Mouse (Mus musculus) MEL (cell line): Measurements from ENCODE around the gene Rac2. TPM values are rescaled to one million over a fixed set of nuclear protein-coding genes. Genes with fewer than 3 reads are reported as not detected.
A peak's percentile ranks its signal among the peaks of the same experiment; 100 is the strongest.

Experiments
- DNase-seq: peaks from one replicate; pipeline ENCODE4 v3.0.0; 2011; ENCODE audit warnings: low read depth, low spot score
- H3K27ac ChIP-seq: 2 replicates; pipeline ENCODE4 v1.5.1; 2012; ENCODE audit warnings: low read depth, mild to moderate bottlenecking, control low read depth, low read length, moderate library complexity; ENCODE audit not compliant: control insufficient read depth
- H3K27me3 ChIP-seq, 2 experiments: fragments of 150-350 bp in 1 of 2; sonication (generic) in 1 of 2; 2 replicates each; pipeline ENCODE4 v1.6.1; 2012; ENCODE audit warnings: low read length in 2 of 2, mild to moderate bottlenecking in 2 of 2, improper control_type of control experiment in 1 of 2, moderate library complexity in 1 of 2; ENCODE audit not compliant: insufficient read depth in 2 of 2, control insufficient read depth in 1 of 2
- H3K36me3 ChIP-seq, 2 experiments: 2 replicates each; pipeline ENCODE4 v1.6.1; 2012 to 2014; ENCODE audit warnings: low read length in 2 of 2, improper control_type of control experiment in 1 of 2, inconsistent platforms in 1 of 2, mild to moderate bottlenecking in 1 of 2; ENCODE audit not compliant: insufficient read depth in 2 of 2, control insufficient read depth in 1 of 2
- H3K4me1 ChIP-seq, 2 experiments: fragments of 150-350 bp in 1 of 2; sonication (generic) in 1 of 2; 2 replicates each; pipeline ENCODE4 v1.6.1; 2012; ENCODE audit warnings: low read length in 2 of 2, improper control_type of control experiment in 1 of 2, mild to moderate bottlenecking in 1 of 2; ENCODE audit not compliant: insufficient read depth in 2 of 2, control insufficient read depth in 1 of 2
- H3K4me3 ChIP-seq, 2 experiments: fragments of 150-350 bp in 1 of 2; sonication (generic) in 1 of 2; 2 replicates each; pipeline ENCODE4 v1.5.1; 2012; ENCODE audit warnings: low read depth in 2 of 2, low read length in 2 of 2, mild to moderate bottlenecking in 2 of 2, moderate library complexity in 2 of 2, control low read depth in 1 of 2, improper control_type of control experiment in 1 of 2; ENCODE audit not compliant: control insufficient read depth in 1 of 2, insufficient read depth in 1 of 2
- H3K79me2 ChIP-seq: 2 replicates; pipeline ENCODE4 v1.6.1; 2012; ENCODE audit warnings: mild to moderate bottlenecking, low read length, moderate library complexity; ENCODE audit not compliant: control insufficient read depth, poor library complexity, insufficient read depth
- H3K9ac ChIP-seq: 2 replicates; pipeline ENCODE4 v1.6.1; 2012; ENCODE audit warnings: low read depth, mild to moderate bottlenecking, control low read depth, low read length, moderate library complexity; ENCODE audit not compliant: control insufficient read depth, poor library complexity, severe bottlenecking
- H3K9me3 ChIP-seq: fragments of 150-350 bp; sonication (generic); replicated peaks from 2 replicates; pipeline ENCODE4 v1.6.1; 2012; ENCODE audit warnings: mild to moderate bottlenecking, low read length, improper control_type of control experiment, moderate library complexity; ENCODE audit not compliant: insufficient read depth
- BHLHE40 ChIP-seq: IDR thresholded peaks from 2 replicates; pipeline ENCODE4 v1.6.1; 2012; ENCODE audit warnings: low read depth, mild to moderate bottlenecking, inconsistent platforms, low read length, improper control_type of control experiment, borderline replicate concordance
- CHD1 ChIP-seq: IDR thresholded peaks from 2 replicates; pipeline ENCODE4 v1.6.1; 2012; ENCODE audit warnings: low read depth, mild to moderate bottlenecking, inconsistent platforms, low read length, improper control_type of control experiment
- CTCF ChIP-seq, 3 experiments: IDR thresholded peaks in 2 of 3; conservative IDR thresholded peaks in 1 of 3; 2 replicates each; pipeline ENCODE4 v1.5.1; 2011 to 2012; ENCODE audit warnings: low read length in 3 of 3, low read depth in 2 of 3, mild to moderate bottlenecking in 2 of 3, improper control_type of control experiment in 1 of 3, inconsistent platforms in 1 of 3, mixed read lengths in 1 of 3, moderate library complexity in 1 of 3; ENCODE audit not compliant: control insufficient read depth in 1 of 3, insufficient read depth in 1 of 3, poor library complexity in 1 of 3, severe bottlenecking in 1 of 3
- ELF1 ChIP-seq: IDR thresholded peaks from 2 replicates; pipeline ENCODE4 v1.6.1; 2014; ENCODE audit warnings: low read depth, mild to moderate bottlenecking, inconsistent platforms, low read length, improper control_type of control experiment, moderate library complexity
- KAT2A ChIP-seq: conservative IDR thresholded peaks from 2 replicates; pipeline ENCODE4 v1.6.1; 2012; ENCODE audit warnings: low read depth, low read length, improper control_type of control experiment, inconsistent platforms
- MAFK ChIP-seq: IDR thresholded peaks from 2 replicates; pipeline ENCODE4 v1.6.1; 2011; ENCODE audit warnings: low read depth, mild to moderate bottlenecking, low read length, improper control_type of control experiment, borderline replicate concordance
- MYB ChIP-seq: IDR thresholded peaks from 2 replicates; pipeline ENCODE4 v1.6.1; 2011; ENCODE audit warnings: mild to moderate bottlenecking, low read depth, low read length, improper control_type of control experiment
- MYC ChIP-seq: IDR thresholded peaks from 2 replicates; pipeline ENCODE4 v1.6.1; 2011; ENCODE audit warnings: low read depth, mild to moderate bottlenecking, low read length, improper control_type of control experiment, moderate library complexity
- NELFE ChIP-seq: IDR thresholded peaks from 2 replicates; pipeline ENCODE4 v1.6.1; 2011; ENCODE audit warnings: low read depth, low read length, improper control_type of control experiment
- NRF1 ChIP-seq: IDR thresholded peaks from 2 replicates; pipeline ENCODE4 v1.6.1; 2014; ENCODE audit warnings: low read depth, mild to moderate bottlenecking, inconsistent platforms, low read length, improper control_type of control experiment, moderate library complexity; ENCODE audit not compliant: poor library complexity, insufficient read depth, severe bottlenecking
- POLR2A ChIP-seq, 2 experiments: IDR thresholded peaks; 2 replicates each; pipeline ENCODE4 v1.6.1; 2011 to 2012; ENCODE audit warnings: low read length in 2 of 2, mild to moderate bottlenecking in 2 of 2, control low read depth in 1 of 2, improper control_type of control experiment in 1 of 2, low read depth in 1 of 2, moderate library complexity in 1 of 2; ENCODE audit not compliant: control insufficient read depth in 1 of 2, insufficient read depth in 1 of 2, poor library complexity in 1 of 2
- RAD21 ChIP-seq: IDR thresholded peaks from 2 replicates; pipeline ENCODE4 v1.6.1; 2011; ENCODE audit warnings: mild to moderate bottlenecking, low read depth, low read length, improper control_type of control experiment
- SIN3A ChIP-seq: IDR thresholded peaks from 2 replicates; pipeline ENCODE4 v1.6.1; 2012; ENCODE audit warnings: low read length, improper control_type of control experiment, inconsistent platforms
- SMC3 ChIP-seq: IDR thresholded peaks from 2 replicates; pipeline ENCODE4 v1.6.1; 2011; ENCODE audit warnings: low read depth, low read length, improper control_type of control experiment
- TAL1 ChIP-seq: IDR thresholded peaks from 2 replicates; pipeline ENCODE4 v1.6.1; 2012; ENCODE audit warnings: mild to moderate bottlenecking, inconsistent platforms, low read length, moderate library complexity, mixed read lengths
- TBP ChIP-seq: IDR thresholded peaks from 2 replicates; pipeline ENCODE4 v1.8.0; 2011; ENCODE audit warnings: low read depth, low read length, improper control_type of control experiment
- ZC3H11A ChIP-seq: IDR thresholded peaks from 2 replicates; pipeline ENCODE4 v1.6.1; 2012; ENCODE audit warnings: low read depth, mild to moderate bottlenecking, inconsistent platforms, low read length, improper control_type of control experiment
- ZKSCAN1 ChIP-seq: IDR thresholded peaks from 2 replicates; pipeline ENCODE4 v1.6.1; 2012; ENCODE audit warnings: low read depth, mild to moderate bottlenecking, inconsistent platforms, low read length, improper control_type of control experiment, moderate library complexity
- polyA plus RNA-seq, 2 experiments: library from polyadenylated mRNA; stranded (reverse) in 1 of 2; unstranded in 1 of 2; fragments of >175 nt in 1 of 2; fragments of >200 nt in 1 of 2; gene quantifications; 2 replicates each; pipeline versions ENCODE4 v1.2.1 to v1.2.4; 2012; ENCODE audit warnings: low replicate concordance in 2 of 2, low read depth in 1 of 2; ENCODE audit not compliant: insufficient read length in 2 of 2, insufficient read depth in 1 of 2, missing spikeins in 1 of 2
- total RNA-seq: library from RNA; depleted of rRNA; stranded (reverse); fragments of 300-350 nt; gene quantifications from 2 replicates; pipeline ENCODE4 v1.2.3, GENCODE M21; 2012

Gene Rac2
- total and polyA plus RNA-seq, 3 experiments, result 257 to 881 (median 772) TPM

DNA sequence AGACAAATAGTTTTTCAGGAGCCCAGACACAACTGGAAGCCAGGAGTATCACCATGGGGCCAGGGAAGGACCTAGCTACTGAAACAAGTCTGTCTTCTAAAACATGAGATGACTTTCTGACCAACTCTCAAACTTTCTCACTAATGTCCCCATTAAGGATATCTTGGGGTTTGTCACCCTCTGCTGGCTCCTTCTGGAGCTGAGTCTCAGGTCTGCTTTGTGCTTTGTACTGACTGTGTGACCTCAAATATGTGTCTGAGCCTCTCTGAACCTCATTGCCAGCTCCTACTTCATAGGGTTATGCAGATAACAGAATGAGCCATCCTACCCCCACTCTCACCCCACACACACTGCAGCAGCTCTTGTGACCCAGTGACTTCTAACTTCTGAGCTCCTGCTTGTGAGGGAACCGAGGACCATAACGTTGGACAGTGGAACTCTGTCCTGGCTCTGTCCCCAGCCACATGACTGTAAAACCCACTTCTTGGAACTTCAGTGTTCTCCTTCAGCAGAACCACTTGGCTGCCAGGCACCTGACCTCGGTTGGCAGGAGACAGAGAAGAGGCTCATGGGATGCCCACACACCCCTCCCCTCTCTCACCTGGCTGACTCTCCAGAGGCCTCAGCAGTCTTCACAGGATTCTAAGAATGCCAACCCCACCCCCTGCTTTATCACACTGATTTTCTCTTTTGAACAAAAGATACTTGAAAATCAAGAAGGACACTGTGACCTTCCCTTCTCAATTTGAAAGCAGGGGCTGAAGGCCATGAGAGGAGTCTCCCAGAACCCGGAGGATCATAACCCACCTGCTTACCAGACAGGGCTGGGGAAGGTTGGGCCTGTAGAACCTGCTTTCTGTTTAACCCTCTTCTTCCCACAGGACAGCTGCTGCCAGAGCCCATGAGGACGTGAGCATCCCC, 24.9 kb downstream of the Rac2 start:
- Histone ChIP-seq H3K27ac (no peak overlapping the region), H3K36me3 (no peaks in the 10 kb centered on the region), H3K4me1 (peaks cover 0 to 7% of the 10 kb centered on the region in 2 experiments; a peak in 1 of 4 replicates), H3K9me3 (no peaks in the 10 kb centered on the region; the same call in 1 of the 2 replicates), H3K79me2 (no peaks in the 10 kb centered on the region), H3K4me3 (no peak overlapping the region), H3K9ac (no peak overlapping the region), H3K27me3 (peaks cover 0 to 3% of the 10 kb centered on the region in 2 experiments; a peak in 3 of 4 replicates)
- TF ChIP-seq BHLHE40 (no peak), CHD1 (no peak), TAL1 (no peak), NRF1 (no peak), RAD21 (peak; percentile 68), SMC3 (peak; percentile 45), ZC3H11A (peak; percentile 42), MAFK (no peak), CTCF (IDR thresholded peaks at IDR 0.05 in 2 of 3, conservative IDR thresholded peaks at IDR 0.05 in 1 of 3; ENCODE audit: control insufficient read depth in 1 of 3, insufficient read depth in 1 of 3, low read depth in 2 of 3, low read length in 3 of 3, poor library complexity in 1 of 3, severe bottlenecking in 1 of 3) (peak; percentile 13 to 64 (median 39); a peak in 5 of 6 replicates), SIN3A (no peak)
- DNase-seq, result peak; percentile 36

DNA sequence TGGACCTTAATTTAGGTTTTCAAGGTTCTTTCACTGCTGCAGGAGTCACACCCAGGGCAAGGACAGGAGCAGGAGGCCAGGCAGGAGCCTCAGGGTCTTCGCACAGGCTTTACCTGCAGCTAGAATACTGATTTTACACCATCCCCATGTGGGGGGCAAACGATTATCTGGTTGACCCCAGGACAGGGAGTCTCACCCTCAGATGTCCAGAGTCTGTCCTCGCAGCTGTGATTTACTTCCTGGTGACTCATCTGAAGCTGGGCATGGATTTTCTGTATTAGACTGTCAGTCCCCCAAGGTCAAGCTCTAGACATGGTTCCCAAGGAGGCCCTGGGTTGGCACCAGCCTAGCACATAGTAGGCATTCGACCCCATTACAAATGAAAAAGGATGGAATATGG, 26.5 kb downstream of the Rac2 start:
- H3K27ac ChIP-seq, result no peak overlapping the region
- no peak for TF ChIP-seq KAT2A
- TF ChIP-seq, all 39 proteins: peak for 0
- H3K4me1 ChIP-seq, result peaks cover 0 to 7% of the 10 kb centered on the region in 2 experiments; a peak in 1 of 4 replicates
- H3K36me3 ChIP-seq, result no peaks in the 10 kb centered on the region
- DNase-seq, result no peak
- H3K79me2 ChIP-seq, result no peaks in the 10 kb centered on the region
- H3K27me3 ChIP-seq, result peaks cover 0 to 3% of the 10 kb centered on the region in 2 experiments; a peak in 3 of 4 replicates
- no peaks in the 10 kb centered on the region; the same call in 1 of the 2 replicates for H3K9me3 ChIP-seq
- H3K4me3 ChIP-seq, result no peak overlapping the region
- no peak overlapping the region for H3K9ac ChIP-seq

DNA sequence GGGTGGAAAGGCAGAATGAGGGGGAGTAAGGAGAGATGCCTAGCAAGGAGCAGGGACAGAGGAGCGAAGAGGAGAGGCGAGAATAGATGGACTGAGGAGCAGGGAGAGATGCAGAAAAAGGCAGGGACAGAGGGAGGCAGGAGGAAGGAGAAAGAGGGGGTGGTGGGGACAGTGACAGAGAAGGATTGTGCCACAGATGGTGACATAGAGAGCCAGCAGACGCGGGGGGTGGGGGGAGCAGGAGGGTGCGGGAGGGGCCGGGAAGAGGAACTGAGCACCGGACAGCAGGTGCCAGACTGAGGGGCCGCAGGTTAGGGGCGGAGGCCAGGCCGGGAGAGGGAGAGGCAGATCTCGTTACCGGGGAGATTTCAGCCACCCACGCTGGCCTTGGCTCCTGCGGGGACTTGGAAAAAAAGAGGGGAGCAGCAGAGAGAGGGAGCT, 28.0 kb downstream of the Rac2 start, which contains the start of gene Sstr3:
Sstr3 (minus strand) TSS at position 125 of the 441 bp plus-strand sequence.
- H3K36me3 ChIP-seq, result no peaks in the 10 kb centered on the region
- no peak within 1 kb of the TSS for H3K9ac ChIP-seq
- no peaks in the 10 kb centered on the region for H3K79me2 ChIP-seq
- no peak for TF ChIP-seq ELF1
- no peak for TF ChIP-seq TBP
- TF ChIP-seq NRF1, result no peak
- no peak for TF ChIP-seq CTCF (IDR thresholded peaks at IDR 0.05 in 2 of 3, conservative IDR thresholded peaks at IDR 0.05 in 1 of 3; ENCODE audit: control insufficient read depth in 1 of 3, insufficient read depth in 1 of 3, low read depth in 2 of 3, low read length in 3 of 3, poor library complexity in 1 of 3, severe bottlenecking in 1 of 3)
- TF ChIP-seq MAFK, result no peak
- TF ChIP-seq MYB, result no peak
- TF ChIP-seq ZC3H11A, result no peak
- no peak for TF ChIP-seq BHLHE40
- TF ChIP-seq MYC, result no peak
- TF ChIP-seq ZKSCAN1, result no peak
- TF ChIP-seq POLR2A (IDR thresholded peaks at IDR 0.05; ENCODE audit: control insufficient read depth in 1 of 2, insufficient read depth in 1 of 2, low read depth in 1 of 2, low read length in 2 of 2, poor library complexity in 1 of 2), result no peak
- no peak for TF ChIP-seq NELFE
- no peak for TF ChIP-seq RAD21
- H3K4me1 ChIP-seq, result peaks cover 0 to 7% of the 10 kb centered on the region in 2 experiments; a peak in 1 of 4 replicates
- no peak within 1 kb of the TSS for H3K27ac ChIP-seq
- no peak for DNase-seq
- H3K9me3 ChIP-seq, result no peaks in the 10 kb centered on the region
- H3K27me3 ChIP-seq, result peaks cover 0 to 3% of the 10 kb centered on the region in 2 experiments; a peak in 3 of 4 replicates
- no peak within 1 kb of the TSS for H3K4me3 ChIP-seq
